Mouse (Mus musculus): ENCODE results near the gene Pwp2. TPM values are rescaled to one million over a fixed set of nuclear protein-coding genes. Genes with fewer than 3 reads are reported as not detected.

Pwp2 gene
- polyA plus RNA-seq, 1 experiment = 8.7 TPM

DNA sequence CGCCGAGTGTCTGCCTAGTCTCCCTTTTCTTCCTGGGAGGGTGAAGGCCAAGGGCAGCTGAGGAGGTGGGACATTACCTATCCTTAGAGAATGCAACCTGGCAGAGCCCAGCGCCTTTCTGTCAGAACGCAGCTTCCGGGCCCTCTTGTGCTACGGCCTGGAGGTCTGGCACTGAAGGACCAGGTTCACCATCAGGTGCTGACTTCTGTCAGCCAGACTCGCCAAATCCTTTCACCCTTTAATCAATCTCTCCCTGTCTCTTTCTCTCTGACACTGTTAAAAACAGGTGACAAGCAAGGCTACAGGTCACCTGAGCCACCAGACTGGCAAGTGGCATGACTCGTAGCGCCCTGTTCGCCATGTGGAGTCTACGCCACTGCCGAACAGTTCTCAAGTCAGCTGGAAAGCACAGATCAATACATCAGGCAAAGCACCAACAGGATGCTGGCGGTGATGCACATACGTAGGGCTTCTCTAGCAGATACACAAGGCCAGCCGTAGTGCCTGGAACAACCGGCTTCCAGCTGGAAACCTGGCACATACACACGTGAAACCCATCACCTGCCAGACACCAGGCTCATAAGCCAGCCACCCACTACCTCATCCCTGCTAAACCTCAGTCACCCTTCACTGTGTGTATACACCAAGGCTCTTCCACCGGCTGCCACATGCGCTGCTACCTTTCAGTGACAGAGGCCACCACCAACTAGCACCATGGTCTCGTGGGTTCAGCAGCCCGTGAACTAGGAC lies 19.5 kb downstream of the Pwp2 start:
- WGBS = 94% methylated on average over 21 of the region's 21 CpGs
- H3K4me3 ChIP-seq (replicated peaks; ENCODE audit: extremely low read depth, low read depth, low read length) = no peak overlapping the region
- DNase-seq = no peak
- H3K4me1 ChIP-seq (ENCODE audit: control insufficient read depth, insufficient read depth, low read length) = peaks cover 3% of the 10 kb centered on the region; the same call in 1 of the 2 replicates
- no peak for TF ChIP-seq POLR2A (IDR thresholded peaks at IDR 0.05; ENCODE audit: borderline replicate concordance, extremely low read depth, low read depth, low read length)
- TF ChIP-seq CTCF (IDR thresholded peaks at IDR 0.05; ENCODE audit: insufficient read depth, low read length) = no peak

DNA sequence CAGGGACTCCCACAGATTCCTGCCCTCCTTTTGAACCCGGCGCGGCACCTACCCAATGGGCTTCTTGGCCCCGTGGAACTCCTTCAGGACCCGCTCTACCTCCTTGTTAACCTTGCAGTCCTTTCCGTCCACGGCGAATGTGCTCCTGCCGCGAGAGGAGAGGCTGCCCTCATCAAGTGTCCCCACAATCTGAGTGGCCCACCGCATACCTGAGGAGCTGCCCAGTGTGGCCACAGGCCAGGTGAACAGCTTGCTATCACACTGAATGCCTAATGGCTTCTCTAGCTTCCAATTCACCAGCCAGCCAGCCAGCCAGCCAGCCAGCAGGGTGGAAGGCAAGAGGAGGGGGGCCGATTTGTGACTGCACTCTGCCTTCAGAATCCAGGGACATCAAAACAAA lies 20.2 kb downstream of the Pwp2 start:
- no peak overlapping the region for H3K4me3 ChIP-seq (replicated peaks; ENCODE audit: extremely low read depth, low read depth, low read length)
- no peak for DNase-seq
- no peak for TF ChIP-seq CTCF (IDR thresholded peaks at IDR 0.05; ENCODE audit: insufficient read depth, low read length)
- TF ChIP-seq POLR2A (IDR thresholded peaks at IDR 0.05; ENCODE audit: borderline replicate concordance, extremely low read depth, low read depth, low read length) = no peak
- H3K4me1 ChIP-seq (ENCODE audit: control insufficient read depth, insufficient read depth, low read length) = peaks cover 3% of the 10 kb centered on the region; the same call in 1 of the 2 replicates
- WGBS = 89% methylated on average over 12 of the region's 12 CpGs

DNA sequence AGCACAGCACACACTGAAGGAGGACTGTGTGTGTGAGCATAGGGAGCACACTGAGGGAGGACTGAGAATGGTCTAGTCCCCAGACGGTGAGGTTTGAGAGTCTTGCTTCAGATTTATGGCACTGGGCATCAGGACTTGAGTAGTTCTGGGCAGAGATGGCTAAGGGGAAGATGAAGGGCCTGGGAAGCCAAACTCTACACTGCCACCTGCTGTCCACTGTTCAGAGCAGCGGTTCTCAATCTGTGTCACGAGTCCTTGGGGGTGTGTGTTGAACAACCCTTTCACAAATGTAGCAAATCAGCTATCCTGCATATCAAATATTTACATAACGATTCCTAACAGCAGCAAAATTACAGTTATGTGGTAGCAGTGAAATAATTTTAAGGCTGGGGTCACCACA lies 21.0 kb downstream of the Pwp2 start:
- peaks cover 5% of the 10 kb centered on the region; the same call in 1 of the 2 replicates for H3K4me1 ChIP-seq (ENCODE audit: control insufficient read depth, insufficient read depth, low read length)
- peak; percentile 55 for DNase-seq
- H3K4me3 ChIP-seq (replicated peaks; ENCODE audit: extremely low read depth, low read depth, low read length) = no peak overlapping the region
- 22% methylated on average over 4 of the region's 4 CpGs for WGBS
- TF ChIP-seq CTCF (IDR thresholded peaks at IDR 0.05; ENCODE audit: insufficient read depth, low read length) = peak; percentile 88
- TF ChIP-seq POLR2A (IDR thresholded peaks at IDR 0.05; ENCODE audit: borderline replicate concordance, extremely low read depth, low read depth, low read length) = no peak

DNA sequence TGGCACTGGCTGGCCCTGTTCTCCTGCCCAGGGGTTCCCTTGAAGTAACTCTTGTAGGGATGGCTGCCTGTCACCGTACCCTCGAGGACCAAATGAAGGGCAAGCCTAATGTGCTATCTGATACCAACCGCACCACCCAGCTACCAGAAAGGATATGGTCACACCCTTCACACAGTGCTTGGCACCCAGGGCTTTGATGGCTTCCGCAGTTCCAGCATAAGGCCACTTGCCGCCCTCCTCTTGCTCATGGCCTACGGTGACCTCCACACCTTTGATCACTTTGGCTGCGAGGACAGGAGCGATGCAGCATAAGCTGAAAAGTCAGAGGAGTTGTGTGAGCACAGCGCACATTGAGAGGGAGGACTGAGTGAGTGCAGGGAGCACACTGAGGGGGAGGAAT lies 21.7 kb downstream of the Pwp2 start:
- 91% methylated on average over 9 of the region's 9 CpGs for WGBS
- Histone ChIP-seq H3K4me3 (replicated peaks; ENCODE audit: extremely low read depth, low read depth, low read length) (no peak overlapping the region), H3K4me1 (ENCODE audit: control insufficient read depth, insufficient read depth, low read length) (peaks cover 5% of the 10 kb centered on the region; the same call in 1 of the 2 replicates)
- TF ChIP-seq POLR2A (IDR thresholded peaks at IDR 0.05; ENCODE audit: borderline replicate concordance, extremely low read depth, low read depth, low read length) (no peak), CTCF (IDR thresholded peaks at IDR 0.05; ENCODE audit: insufficient read depth, low read length) (no peak)
- no peak for DNase-seq

DNA sequence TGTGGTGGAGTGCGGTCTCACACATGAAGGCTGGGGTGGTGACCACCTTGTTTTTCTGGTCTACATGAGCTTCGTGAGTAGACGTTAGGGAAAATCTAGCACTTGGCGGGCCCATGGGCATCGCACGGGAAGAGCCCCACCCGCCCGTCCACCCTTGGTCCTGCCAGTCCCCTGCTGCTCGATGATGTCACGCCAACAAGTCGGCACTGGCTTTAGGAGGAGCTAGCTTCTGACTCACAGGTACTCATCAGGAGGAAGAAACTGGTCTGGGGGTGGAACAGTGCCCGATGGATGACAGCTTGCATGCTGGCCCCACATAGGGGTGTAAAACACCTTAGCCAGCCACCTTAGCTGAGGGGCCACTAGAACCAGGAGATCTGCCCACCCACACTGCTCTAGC lies 22.3 kb downstream of the Pwp2 start:
- WGBS = 91% methylated on average over 12 of the region's 12 CpGs
- peaks cover 5% of the 10 kb centered on the region; the same call in 1 of the 2 replicates for H3K4me1 ChIP-seq (ENCODE audit: control insufficient read depth, insufficient read depth, low read length)
- no peak overlapping the region for H3K4me3 ChIP-seq (replicated peaks; ENCODE audit: extremely low read depth, low read depth, low read length)
- TF ChIP-seq POLR2A (IDR thresholded peaks at IDR 0.05; ENCODE audit: borderline replicate concordance, extremely low read depth, low read depth, low read length) = no peak
- TF ChIP-seq CTCF (IDR thresholded peaks at IDR 0.05; ENCODE audit: insufficient read depth, low read length) = no peak
- DNase-seq = no peak

DNA sequence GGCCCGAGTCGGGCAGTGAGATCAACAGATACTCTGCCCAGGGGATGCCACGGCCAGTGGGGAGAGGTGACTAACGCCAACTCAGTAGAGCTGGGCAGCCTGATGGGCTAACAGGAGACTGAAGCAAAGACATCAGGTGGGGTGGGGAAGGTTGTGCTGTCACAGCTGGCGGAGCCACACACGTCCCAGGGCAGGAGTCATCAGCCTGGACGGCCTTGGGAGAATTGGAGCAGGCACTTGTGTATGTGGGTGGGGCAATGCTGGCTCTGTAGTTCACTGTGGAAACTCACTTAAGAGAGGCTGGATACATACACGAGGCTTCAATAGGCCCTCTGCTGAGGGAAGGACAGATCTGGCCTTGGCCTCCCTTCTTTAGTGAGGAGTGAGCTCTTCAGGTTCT lies 23.9 kb downstream of the Pwp2 start:
- DNase-seq = no peak
- Histone ChIP-seq H3K4me1 (ENCODE audit: control insufficient read depth, insufficient read depth, low read length) (peaks cover 5% of the 10 kb centered on the region; the same call in 1 of the 2 replicates), H3K4me3 (replicated peaks; ENCODE audit: extremely low read depth, low read depth, low read length) (no peak overlapping the region)
- WGBS = 77% methylated on average over 8 of the region's 8 CpGs
- TF ChIP-seq CTCF (IDR thresholded peaks at IDR 0.05; ENCODE audit: insufficient read depth, low read length) = no peak
- TF ChIP-seq POLR2A (IDR thresholded peaks at IDR 0.05; ENCODE audit: borderline replicate concordance, extremely low read depth, low read depth, low read length) = no peak

DNA sequence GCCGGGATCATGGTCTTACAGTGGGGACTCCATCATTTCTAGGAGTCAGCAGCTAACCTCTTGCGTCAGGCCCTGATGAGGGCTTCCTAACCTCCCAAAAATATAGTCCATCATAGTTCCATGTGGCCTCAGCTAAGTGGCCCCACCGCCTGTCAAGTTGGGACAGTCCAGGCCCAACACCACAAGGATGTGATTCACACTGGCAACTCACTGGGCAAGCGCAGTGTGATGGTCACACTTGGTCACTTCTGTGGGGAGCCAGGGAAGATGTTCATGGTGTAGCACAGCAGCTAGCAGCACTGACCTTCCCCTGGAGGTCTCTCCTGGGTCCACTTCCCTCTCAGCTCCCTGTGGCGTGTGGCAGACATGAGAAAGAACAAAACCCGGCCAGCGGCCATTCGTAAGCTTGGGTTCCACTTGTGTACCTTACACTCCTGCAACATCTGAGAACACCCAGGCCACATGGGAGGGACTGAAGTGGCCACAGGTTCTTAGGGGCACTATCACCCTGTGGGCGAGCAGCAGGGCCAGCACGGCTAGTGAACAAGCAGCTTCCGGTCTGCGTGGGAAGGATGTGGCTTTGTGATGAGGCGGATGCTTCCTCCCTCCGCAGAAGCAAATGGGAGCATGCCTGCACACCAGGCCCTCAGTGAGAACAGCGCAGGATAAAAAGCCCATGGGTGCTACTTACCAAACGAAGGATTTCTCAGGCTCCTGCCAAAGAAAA lies 24.4 kb downstream of the Pwp2 start:
- 72% methylated on average over 16 of the region's 16 CpGs for WGBS
- no peak for TF ChIP-seq POLR2A (IDR thresholded peaks at IDR 0.05; ENCODE audit: borderline replicate concordance, extremely low read depth, low read depth, low read length)
- TF ChIP-seq CTCF (IDR thresholded peaks at IDR 0.05; ENCODE audit: insufficient read depth, low read length) = no peak

DNA sequence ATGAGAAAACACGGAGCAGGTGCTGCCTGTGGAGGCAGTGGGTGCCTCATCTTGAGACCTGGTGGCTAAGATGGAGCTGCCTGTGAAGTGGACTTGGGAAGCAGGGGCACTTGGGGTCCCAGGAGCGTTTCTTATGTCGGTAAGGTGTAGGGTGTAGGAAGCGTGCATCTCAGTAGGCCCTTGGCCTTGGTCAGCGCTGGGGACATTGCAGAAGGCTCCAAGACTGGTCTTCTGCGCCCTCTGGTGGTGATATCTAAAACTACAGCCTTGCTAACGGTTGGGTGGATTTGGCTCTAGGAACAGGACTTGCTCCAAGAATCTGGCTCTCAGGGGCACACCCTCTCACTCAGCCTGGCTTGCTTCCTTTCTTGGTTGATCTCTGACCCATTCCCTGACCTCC lies 25.0 kb downstream of the Pwp2 start:
- Histone ChIP-seq H3K4me3 (replicated peaks; ENCODE audit: extremely low read depth, low read depth, low read length) (peak overlapping the region; percentile 4), H3K4me1 (ENCODE audit: control insufficient read depth, insufficient read depth, low read length) (peaks cover 5% of the 10 kb centered on the region; the same call in 1 of the 2 replicates)
- WGBS = 4% methylated on average over 7 of the region's 7 CpGs
- TF ChIP-seq POLR2A (IDR thresholded peaks at IDR 0.05; ENCODE audit: borderline replicate concordance, extremely low read depth, low read depth, low read length) (0 out of 2 replicates have a peak, but pooled peaks have one; percentile 17), CTCF (IDR thresholded peaks at IDR 0.05; ENCODE audit: insufficient read depth, low read length) (peak; percentile 91)
- peak; percentile 85 for DNase-seq

More for the DNA sequence above, 24.4 kb downstream of the Pwp2 start:
- Histone ChIP-seq H3K4me3 (replicated peaks; ENCODE audit: extremely low read depth, low read depth, low read length) (no peak overlapping the region), H3K4me1 (ENCODE audit: control insufficient read depth, insufficient read depth, low read length) (peaks cover 5% of the 10 kb centered on the region; the same call in 1 of the 2 replicates)
- DNase-seq = peak; percentile 23

DNA sequence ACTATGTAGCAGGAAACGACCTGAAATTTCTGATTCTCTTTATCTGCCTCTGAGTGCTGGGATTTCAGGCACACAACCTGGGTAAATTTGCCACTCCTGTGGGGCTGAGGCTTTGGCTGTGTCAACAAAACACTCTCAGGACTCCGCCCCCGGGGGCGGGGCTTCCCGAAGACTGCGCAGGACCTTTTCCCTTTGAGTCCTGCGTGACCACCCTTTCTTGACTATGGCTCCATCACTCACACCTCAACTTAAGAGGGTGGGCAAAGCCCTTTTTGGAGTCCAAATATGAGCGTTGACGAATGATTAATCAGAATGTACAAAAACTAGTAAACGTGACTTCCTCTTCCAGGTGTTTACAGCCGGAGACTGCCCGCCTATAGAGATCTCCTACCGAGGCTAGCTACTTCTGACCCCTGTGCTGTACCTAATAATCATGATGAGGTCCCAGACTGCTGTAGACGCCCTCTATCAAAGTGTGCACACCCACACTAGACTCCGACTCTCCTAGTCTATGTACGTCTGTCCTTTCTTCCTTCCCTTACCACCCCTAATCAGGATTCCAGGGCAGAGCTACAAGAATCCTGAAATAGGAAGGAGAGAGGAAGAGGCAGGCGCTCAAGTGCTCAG lies 25.6 kb downstream of the Pwp2 start:
- peak; percentile 76 for DNase-seq
- Histone ChIP-seq H3K4me3 (replicated peaks; ENCODE audit: extremely low read depth, low read depth, low read length) (peak overlapping the region; percentile 25), H3K4me1 (ENCODE audit: control insufficient read depth, insufficient read depth, low read length) (peaks cover 5% of the 10 kb centered on the region; the same call in 1 of the 2 replicates)
- WGBS = 13% methylated on average over 17 of the region's 17 CpGs
- TF ChIP-seq POLR2A (IDR thresholded peaks at IDR 0.05; ENCODE audit: borderline replicate concordance, extremely low read depth, low read depth, low read length) = no peak
- no peak for TF ChIP-seq CTCF (IDR thresholded peaks at IDR 0.05; ENCODE audit: insufficient read depth, low read length)
